Mouse (Mus musculus) neural tube, embryonic 14.5 days (tissue): Measurements from ENCODE around the gene Cdc42. TPM values are rescaled to one million over a fixed set of nuclear protein-coding genes. Genes with fewer than 3 reads are reported as not detected.

Experiments used
- ATAC-seq: fragments of 200-750 bp; cut with Nextera tagmentation; 2 replicates; pipeline ENCODE4 v1.8.0; 2017; ENCODE audit warnings: low read depth, mild to moderate bottlenecking, moderate TSS enrichment, moderate library complexity
- H3K27ac ChIP-seq: fragments of 300-500 bp; sonication (generic); 2 replicates; pipeline ENCODE4 v1.5.1; 2014; ENCODE audit warnings: low read depth, mild to moderate bottlenecking, control low read depth, low read length, moderate library complexity, mixed read lengths
- H3K27me3 ChIP-seq: fragments of 300-500 bp; sonication (generic); 2 replicates; pipeline ENCODE4 v1.6.1; 2014; ENCODE audit warnings: low read length; ENCODE audit not compliant: control insufficient read depth, insufficient read depth
- H3K36me3 ChIP-seq: fragments of 300-500 bp; sonication (generic); 2 replicates; pipeline ENCODE4 v1.6.1; 2014; ENCODE audit warnings: low read length, mixed read lengths; ENCODE audit not compliant: control insufficient read depth, insufficient read depth
- H3K4me1 ChIP-seq: fragments of 300-500 bp; sonication (generic); 2 replicates; pipeline ENCODE4 v1.6.1; 2014; ENCODE audit warnings: low read length; ENCODE audit not compliant: control insufficient read depth, insufficient read depth
- H3K4me2 ChIP-seq: fragments of 300-500 bp; sonication (generic); 2 replicates; pipeline ENCODE4 v1.6.1; 2014; ENCODE audit warnings: mild to moderate bottlenecking, low read depth, low read length, control low read depth
- H3K4me3 ChIP-seq: fragments of 300-500 bp; sonication (generic); 2 replicates; pipeline ENCODE4 v1.5.1; 2014; ENCODE audit warnings: low read depth, low read length, control low read depth, mixed read lengths
- H3K9ac ChIP-seq: fragments of 300-500 bp; sonication (generic); replicated peaks from 2 replicates; pipeline ENCODE4 v1.6.1; 2014; ENCODE audit warnings: low read depth, mild to moderate bottlenecking, control low read depth, low read length, mixed read lengths
- H3K9me3 ChIP-seq: fragments of 300-500 bp; sonication (generic); 2 replicates; pipeline ENCODE4 v1.6.1; 2016; ENCODE audit warnings: low read length; ENCODE audit not compliant: control insufficient read depth
- WGBS: fragments of 180-500 bp; shearing (Covaris S2); extraction: QIAGEN DNeasy Blood & Tissue Kit; methylation state at CpG from one replicate; pipeline ENCODE4 v1.1.7; 2014; 5-methylcytosine and 5-hydroxymethylcytosine counted together
- polyA plus RNA-seq: library from polyadenylated mRNA; unstranded; fragments of >200 nt; fragmentation: Nextera tagmentation; extraction: Ambion mirVana; gene quantifications from 2 replicates; pipeline ENCODE4 v1.2.1, GENCODE M21; 2014

The Cdc42 gene
- polyA plus RNA-seq, 1 experiment from 2014 or later, result 1,001 TPM

DNA sequence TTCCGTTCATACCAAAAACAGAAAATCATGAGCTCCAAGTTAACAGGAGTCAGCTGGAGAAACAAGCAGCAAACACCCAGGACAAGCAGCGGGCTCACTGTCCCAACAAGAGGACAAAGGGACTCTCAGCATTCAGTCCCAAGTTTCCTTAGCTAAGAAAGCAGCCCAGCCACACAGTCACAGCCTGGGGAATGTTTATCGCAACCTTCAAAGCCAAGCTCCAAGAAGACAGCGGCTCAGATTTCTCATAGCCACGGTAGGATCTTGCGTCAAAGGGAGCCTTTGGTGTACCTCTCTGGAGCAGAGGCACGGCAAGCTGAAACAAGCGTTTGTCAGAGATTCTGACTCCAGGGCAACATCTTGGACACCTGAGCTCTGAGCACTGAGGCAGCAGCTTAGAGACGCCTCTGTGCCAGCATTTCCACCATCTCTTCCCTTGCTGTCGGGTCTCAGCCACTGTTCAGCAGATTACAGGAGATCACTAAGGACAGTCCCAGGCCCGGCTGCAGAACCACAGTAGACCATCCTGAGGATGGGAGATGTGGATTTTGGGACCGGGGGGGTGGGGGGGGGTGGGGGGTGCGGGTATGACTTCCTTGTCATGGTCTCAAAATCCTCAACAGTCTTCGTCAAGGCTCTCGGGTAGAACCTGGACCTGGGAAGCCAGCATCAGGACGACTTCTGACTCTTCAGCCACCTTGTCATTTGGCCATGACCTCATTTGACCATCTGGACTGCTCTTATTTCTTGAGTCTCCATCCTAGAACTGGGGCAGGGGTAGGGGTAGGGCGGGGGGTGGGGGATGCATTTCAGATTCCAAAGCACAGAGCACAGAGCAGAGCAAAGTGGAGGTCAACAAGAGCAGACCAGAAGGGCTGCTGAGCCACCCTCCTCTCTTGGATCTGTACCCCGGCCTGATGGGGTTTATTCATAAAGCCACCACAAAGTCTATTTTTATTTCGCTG is 18.1 kb upstream of the Cdc42 start:
- Histone ChIP-seq H3K9me3 (no peaks in the 10 kb centered on the region), H3K4me1 (no peaks in the 10 kb centered on the region; the same call in 1 of the 2 replicates), H3K4me2 (no peak overlapping the region), H3K9ac (no peak overlapping the region), H3K36me3 (no peaks in the 10 kb centered on the region), H3K27me3 (no peaks in the 10 kb centered on the region), H3K4me3 (no peak overlapping the region), H3K27ac (no peak overlapping the region)
- WGBS, result 57% methylated on average over 19 of the region's 19 CpGs
- ATAC-seq, result no peak

DNA sequence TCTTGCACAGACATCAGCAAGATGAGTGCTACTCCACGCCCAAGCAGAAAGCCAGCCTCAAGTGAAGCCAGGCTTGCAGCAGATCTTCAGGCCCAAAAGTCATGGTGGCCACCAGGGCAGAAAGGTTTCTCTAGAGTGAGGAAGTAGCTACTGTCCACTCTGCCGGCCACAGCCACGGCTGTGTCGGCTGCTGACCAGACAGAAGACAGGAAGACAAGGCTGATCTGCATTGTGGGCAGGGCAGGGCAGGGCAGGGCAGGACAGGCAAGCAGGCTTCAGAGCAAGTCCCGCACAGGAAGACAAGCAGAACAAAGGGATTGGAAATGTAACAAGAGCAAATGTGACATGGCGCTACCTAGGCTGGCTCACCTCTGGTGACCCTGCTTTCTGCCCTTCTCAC is 16.2 kb upstream of the Cdc42 start:
- 70% methylated on average over 6 of the region's 6 CpGs for WGBS
- H3K36me3 ChIP-seq, result no peaks in the 10 kb centered on the region
- no peak for ATAC-seq
- no peak overlapping the region for H3K9ac ChIP-seq
- no peak overlapping the region for H3K4me2 ChIP-seq
- peaks cover 3% of the 10 kb centered on the region; the same call in 1 of the 2 replicates for H3K4me1 ChIP-seq
- H3K4me3 ChIP-seq, result no peak overlapping the region
- no peak overlapping the region for H3K27ac ChIP-seq
- H3K9me3 ChIP-seq, result no peaks in the 10 kb centered on the region
- H3K27me3 ChIP-seq, result no peaks in the 10 kb centered on the region

DNA sequence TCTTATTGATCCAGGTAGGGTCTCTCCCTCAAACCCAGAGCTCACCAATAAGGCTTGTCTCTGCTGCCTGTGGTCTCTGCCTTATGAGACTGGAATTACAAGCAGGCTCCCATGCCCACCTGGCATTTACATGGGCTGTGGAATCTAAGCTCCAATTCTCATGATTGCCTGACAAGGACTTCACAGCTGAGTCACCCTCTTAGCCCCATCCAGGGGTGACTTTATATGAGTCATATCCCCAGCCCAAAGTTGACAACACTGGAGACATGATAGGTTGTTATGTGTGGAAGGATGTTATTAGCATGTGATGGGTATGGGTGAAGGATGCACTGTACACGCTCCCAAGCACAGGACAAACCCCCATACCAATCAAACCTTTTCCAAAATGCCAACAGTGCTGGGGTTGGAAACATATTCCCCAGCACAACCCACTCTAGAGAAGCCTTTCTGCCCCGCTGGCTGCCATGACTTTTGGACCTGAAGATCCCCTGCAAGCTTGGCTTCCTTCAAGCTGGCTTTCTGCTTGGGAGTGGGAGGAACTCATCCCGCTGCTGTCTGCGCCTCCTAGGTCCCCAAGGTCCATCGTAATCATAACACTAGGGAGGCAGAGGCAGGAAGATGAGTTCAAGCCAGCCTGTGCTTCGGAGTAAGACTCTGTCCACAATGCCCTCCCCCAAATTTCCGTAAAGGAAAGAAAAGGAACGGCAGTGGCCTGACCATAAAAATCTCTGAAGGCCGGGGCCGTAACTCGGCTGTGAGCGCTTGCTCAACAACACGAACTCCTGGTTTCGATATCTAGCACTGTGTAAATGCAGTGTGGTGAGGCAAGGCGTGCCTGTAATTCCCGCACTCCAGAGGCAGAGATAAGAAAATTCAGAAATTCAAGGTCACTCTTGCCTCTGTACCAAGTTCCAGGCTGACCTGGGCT is 14.3 kb upstream of the Cdc42 start:
- 77% methylated on average over 16 of the region's 16 CpGs for WGBS
- H3K4me3 ChIP-seq, result no peak overlapping the region
- no peak for ATAC-seq
- no peak overlapping the region for H3K4me2 ChIP-seq
- H3K4me1 ChIP-seq, result peaks cover 3% of the 10 kb centered on the region; the same call in 1 of the 2 replicates
- no peaks in the 10 kb centered on the region for H3K27me3 ChIP-seq
- no peaks in the 10 kb centered on the region for H3K36me3 ChIP-seq
- no peak overlapping the region for H3K9ac ChIP-seq
- H3K27ac ChIP-seq, result no peak overlapping the region
- no peaks in the 10 kb centered on the region for H3K9me3 ChIP-seq

DNA sequence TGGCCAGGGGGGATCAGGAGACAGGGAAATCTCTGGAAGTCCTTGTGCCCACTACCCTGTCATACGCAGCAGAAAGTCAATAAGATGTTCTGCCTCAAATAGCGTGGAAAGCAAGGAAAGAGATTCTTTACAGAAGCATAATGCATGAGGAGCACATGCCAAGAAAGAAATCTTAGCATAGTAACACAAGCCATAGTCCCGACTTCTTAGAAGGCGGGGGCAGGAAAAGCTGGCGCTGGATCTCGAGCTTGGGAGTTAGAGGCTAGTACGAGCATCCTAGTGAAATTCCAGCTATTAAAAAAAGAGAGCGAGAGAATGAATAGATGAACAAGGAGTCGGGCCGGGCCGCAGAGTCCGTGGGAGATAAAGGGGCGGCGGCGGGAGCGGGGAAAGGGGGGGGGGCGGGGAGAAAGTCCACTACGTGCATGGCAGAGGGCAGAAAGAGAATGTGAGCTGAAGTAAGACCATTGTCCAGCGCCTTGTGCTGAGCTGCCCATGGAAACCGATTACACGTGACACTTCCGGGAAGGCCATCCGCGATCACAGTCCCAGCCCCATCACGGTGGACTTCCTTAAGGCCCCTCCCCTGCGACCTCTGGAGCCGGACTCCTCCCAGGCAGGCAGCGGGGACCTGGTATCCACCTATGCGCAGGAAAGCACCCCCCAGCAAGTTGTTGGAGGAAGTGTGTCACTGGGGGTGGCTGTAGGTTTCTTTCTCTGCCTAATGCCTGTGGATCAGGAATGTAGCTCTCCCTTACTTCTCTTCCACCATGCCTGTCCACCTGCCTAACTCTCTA is 12.6 kb upstream of the Cdc42 start:
- 8% methylated on average over 28 of the region's 29 CpGs for WGBS
- H3K9me3 ChIP-seq, result no peaks in the 10 kb centered on the region
- peaks cover 3% of the 10 kb centered on the region; the same call in 1 of the 2 replicates for H3K4me1 ChIP-seq
- no peaks in the 10 kb centered on the region for H3K36me3 ChIP-seq
- H3K4me2 ChIP-seq, result peak overlapping the region; percentile 61
- H3K9ac ChIP-seq, result peak overlapping the region; percentile 50
- H3K4me3 ChIP-seq, result peak overlapping the region; percentile 24
- peak; percentile 17; the same call in 1 of the 2 replicates for ATAC-seq
- no peaks in the 10 kb centered on the region for H3K27me3 ChIP-seq
- no peak overlapping the region for H3K27ac ChIP-seq

DNA sequence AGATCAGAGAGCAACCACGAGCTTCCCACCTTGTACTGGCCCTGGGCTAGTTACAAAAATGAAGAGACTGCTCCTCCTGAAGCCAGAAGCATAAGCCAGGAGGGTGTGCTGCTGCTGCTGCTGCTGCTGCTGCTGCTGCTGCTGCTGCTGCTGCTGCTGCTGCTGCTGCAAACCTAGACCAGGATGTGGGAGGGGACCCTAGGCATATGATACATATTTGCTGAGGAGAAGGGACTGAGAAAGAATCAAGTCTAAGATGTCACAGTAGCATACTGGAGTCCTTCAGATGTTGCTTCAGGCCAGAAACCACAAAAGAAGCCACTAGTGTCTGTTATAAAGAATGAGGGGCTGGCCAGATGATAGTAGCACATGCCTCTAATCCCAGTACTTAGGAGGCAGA is 10.7 kb upstream of the Cdc42 start:
- H3K4me3 ChIP-seq, result no peak overlapping the region
- no peak overlapping the region for H3K27ac ChIP-seq
- H3K9ac ChIP-seq, result no peak overlapping the region
- H3K27me3 ChIP-seq, result no peaks in the 10 kb centered on the region
- 21% methylated on average over 1 of the region's 1 CpGs for WGBS
- H3K36me3 ChIP-seq, result no peaks in the 10 kb centered on the region
- no peaks in the 10 kb centered on the region for H3K9me3 ChIP-seq
- no peak overlapping the region for H3K4me2 ChIP-seq
- ATAC-seq, result no peak
- H3K4me1 ChIP-seq, result peaks cover 3% of the 10 kb centered on the region; the same call in 1 of the 2 replicates

DNA sequence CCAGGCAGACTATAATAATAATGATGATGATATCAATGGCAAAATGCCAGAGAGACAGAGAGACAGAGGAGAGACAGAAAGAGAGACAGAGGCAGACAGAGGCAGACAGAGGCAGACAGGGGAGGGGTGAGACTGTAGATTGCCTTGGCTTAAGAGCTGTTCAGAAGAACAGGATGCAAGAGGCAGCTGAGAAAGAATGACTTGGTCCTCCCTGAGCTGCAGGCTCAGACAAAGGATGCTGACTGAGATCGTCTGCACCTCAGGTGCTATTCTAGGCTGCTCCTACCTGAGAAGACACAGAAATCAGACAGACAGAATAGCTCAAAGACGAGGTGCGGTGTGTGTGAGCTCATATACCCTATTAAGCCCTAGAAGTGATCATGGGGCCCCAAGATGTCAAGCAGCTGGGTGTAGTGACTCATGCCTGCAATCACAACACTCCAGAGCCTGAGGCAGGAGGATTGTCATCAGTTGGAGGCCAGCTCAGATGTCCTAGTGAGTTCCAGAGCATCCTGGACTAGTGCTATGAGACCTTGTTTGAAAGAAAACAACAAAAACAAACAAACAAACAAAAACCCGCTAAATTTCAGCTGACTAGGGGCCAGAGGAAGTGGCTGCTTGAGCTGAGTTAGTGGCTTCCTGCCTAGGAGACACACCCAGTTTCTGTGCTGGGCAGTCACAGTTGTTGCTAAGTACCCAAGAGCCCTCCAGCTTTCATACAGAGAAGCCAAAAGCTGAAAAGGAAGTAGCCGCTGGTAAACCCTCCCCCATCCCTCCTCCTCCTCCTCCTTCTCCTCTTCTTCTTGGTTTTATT is 10.0 kb upstream of the Cdc42 start:
- Histone ChIP-seq H3K27me3 (no peaks in the 10 kb centered on the region), H3K4me1 (peaks cover 3% of the 10 kb centered on the region; the same call in 1 of the 2 replicates), H3K9me3 (no peaks in the 10 kb centered on the region), H3K4me2 (no peak overlapping the region), H3K4me3 (no peak overlapping the region), H3K27ac (no peak overlapping the region), H3K36me3 (no peaks in the 10 kb centered on the region), H3K9ac (no peak overlapping the region)
- 46% methylated on average over 5 of the region's 5 CpGs for WGBS
- no peak for ATAC-seq

DNA sequence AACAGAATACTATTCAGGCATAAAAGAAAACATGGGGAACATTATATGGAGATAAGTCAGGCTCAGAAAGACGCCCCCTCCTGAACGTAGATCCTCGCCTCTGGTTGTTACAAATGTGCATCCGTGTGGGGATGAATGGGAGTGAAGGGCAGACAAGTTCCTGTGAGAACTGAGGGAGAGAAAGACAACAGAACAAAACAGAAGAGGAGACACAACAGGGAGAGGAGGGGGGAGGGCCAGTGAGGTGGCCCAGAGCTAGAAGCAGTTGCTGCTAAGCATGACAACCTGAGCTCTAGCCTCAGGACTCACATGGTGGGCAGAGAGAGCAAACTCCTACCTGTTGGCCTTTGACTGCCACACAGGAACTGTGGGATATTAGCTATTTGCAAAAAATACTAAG is 8.6 kb upstream of the Cdc42 start:
- Histone ChIP-seq H3K27me3 (no peaks in the 10 kb centered on the region), H3K27ac (no peak overlapping the region), H3K4me3 (no peak overlapping the region), H3K9me3 (no peaks in the 10 kb centered on the region), H3K4me1 (peaks cover 3% of the 10 kb centered on the region; the same call in 1 of the 2 replicates), H3K36me3 (no peaks in the 10 kb centered on the region), H3K4me2 (no peak overlapping the region), H3K9ac (no peak overlapping the region)
- 87% methylated on average over 4 of the region's 4 CpGs for WGBS
- no peak for ATAC-seq
